Mouse (Mus musculus) lung, postnatal 0 days (tissue): ENCODE results near the gene Ugt1a10.
"Not testable (repeated sequence)": the region's sequence is repeated elsewhere in the genome, so short reads cannot be mapped to it uniquely, and the experiment has no call there.

Experiments used
- CTCF ChIP-seq: IDR thresholded peaks from 2 replicates; pipeline ENCODE4 v1.5.1; 2016; ENCODE audit warnings: antibody characterized with exemption, mild to moderate bottlenecking
- EP300 ChIP-seq: IDR thresholded peaks from 2 replicates; pipeline ENCODE4 v1.6.1; 2016; ENCODE audit warnings: antibody characterized with exemption, mild to moderate bottlenecking, control low read depth

- TF ChIP-seq EP300, CTCF: not testable (repeated sequence)
Observed at GRCm38 (mm10) chr1:88140492-88140891, 85.3 kb downstream of the Ugt1a10 start.
